Mouse (Mus musculus) liver, embryonic 13.5 days (tissue): Measurements from ENCODE around the gene Lsg1. TPM values are rescaled to one million over a fixed set of nuclear protein-coding genes. Genes with fewer than 3 reads are reported as not detected.

Experiments used
- ATAC-seq: fragments of 200-750 bp; cut with Nextera tagmentation; 2 replicates; pipeline ENCODE4 v1.8.0; 2017; ENCODE audit warnings: low read depth, mild to moderate bottlenecking, moderate number of reproducible peaks, moderate library complexity
- DNase-seq: peaks from one replicate; pipeline ENCODE4 v3.0.0; 2022
- H3K27ac ChIP-seq: fragments of 300-500 bp; sonication (generic); 2 replicates; pipeline ENCODE4 v1.5.1; 2015; ENCODE audit warnings: moderate library complexity, mild to moderate bottlenecking, inconsistent platforms
- H3K27me3 ChIP-seq: fragments of 300-500 bp; sonication (generic); 2 replicates; pipeline ENCODE4 v1.6.1; 2015; ENCODE audit warnings: mild to moderate bottlenecking, inconsistent platforms
- H3K36me3 ChIP-seq: fragments of 300-500 bp; sonication (generic); 2 replicates; pipeline ENCODE4 v1.6.1; 2015; ENCODE audit warnings: mild to moderate bottlenecking, inconsistent platforms
- H3K4me1 ChIP-seq: fragments of 300-500 bp; sonication (generic); replicated peaks from 2 replicates; pipeline ENCODE4 v1.6.1; 2015; ENCODE audit warnings: inconsistent platforms
- H3K4me2 ChIP-seq: fragments of 300-500 bp; sonication (generic); 2 replicates; pipeline ENCODE4 v1.6.1; 2015; ENCODE audit warnings: inconsistent platforms, mild to moderate bottlenecking, moderate library complexity
- H3K4me3 ChIP-seq: fragments of 300-500 bp; sonication (generic); replicated peaks from 2 replicates; pipeline ENCODE4 v1.5.1; 2015; ENCODE audit warnings: mild to moderate bottlenecking, inconsistent platforms
- H3K9ac ChIP-seq: fragments of 300-500 bp; sonication (generic); 2 replicates; pipeline ENCODE4 v1.6.1; 2015; ENCODE audit warnings: mild to moderate bottlenecking, inconsistent platforms
- H3K9me3 ChIP-seq: fragments of 300-500 bp; sonication (generic); replicated peaks from 2 replicates; pipeline ENCODE4 v1.6.1; 2016; ENCODE audit warnings: inconsistent platforms
- WGBS: fragments of 180-500 bp; shearing (Covaris S2); methylation state at CpG from one replicate; pipeline ENCODE4 v1.1.7; 2015; ENCODE audit not compliant: insufficient replicate concordance; 5-methylcytosine and 5-hydroxymethylcytosine counted together
- polyA plus RNA-seq: library from polyadenylated mRNA; unstranded; fragments of >200 nt; fragmentation: Nextera tagmentation; extraction: Ambion mirVana; gene quantifications from 2 replicates; pipeline ENCODE4 v1.2.1, GENCODE M21; 2015

Gene Lsg1
- polyA plus RNA-seq, 1 experiment from 2014 or later: 36.9 TPM

DNA sequence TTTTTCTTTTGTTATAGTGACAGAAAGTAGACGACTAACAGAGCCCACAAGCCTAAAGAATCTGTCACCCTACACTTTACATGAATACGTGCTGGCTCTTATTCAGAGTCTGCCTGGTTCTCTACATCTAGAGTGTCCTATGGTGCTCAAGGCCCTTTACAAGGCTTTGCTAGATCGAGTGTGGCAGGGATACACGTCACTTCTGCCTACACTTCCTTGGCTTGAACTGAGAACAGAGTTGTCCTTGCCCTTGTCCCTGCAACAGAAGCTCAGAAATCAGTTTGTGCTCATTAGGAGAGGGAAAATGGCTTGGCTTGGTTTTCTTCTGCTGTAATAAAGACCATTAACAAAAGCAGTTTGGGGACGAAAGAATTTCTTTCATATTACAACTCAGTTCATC is 23.9 kb upstream of the Lsg1 start:
- no peaks in the 10 kb centered on the region for H3K4me1 ChIP-seq
- H3K4me3 ChIP-seq: no peak overlapping the region
- H3K9ac ChIP-seq: no peak overlapping the region
- H3K36me3 ChIP-seq: no peaks in the 10 kb centered on the region
- ATAC-seq: no peak
- H3K27ac ChIP-seq: no peak overlapping the region
- no peak for DNase-seq
- 51% methylated on average over 5 of the region's 5 CpGs for WGBS
- H3K9me3 ChIP-seq: no peaks in the 10 kb centered on the region
- no peaks in the 10 kb centered on the region for H3K27me3 ChIP-seq
- no peak overlapping the region for H3K4me2 ChIP-seq

DNA sequence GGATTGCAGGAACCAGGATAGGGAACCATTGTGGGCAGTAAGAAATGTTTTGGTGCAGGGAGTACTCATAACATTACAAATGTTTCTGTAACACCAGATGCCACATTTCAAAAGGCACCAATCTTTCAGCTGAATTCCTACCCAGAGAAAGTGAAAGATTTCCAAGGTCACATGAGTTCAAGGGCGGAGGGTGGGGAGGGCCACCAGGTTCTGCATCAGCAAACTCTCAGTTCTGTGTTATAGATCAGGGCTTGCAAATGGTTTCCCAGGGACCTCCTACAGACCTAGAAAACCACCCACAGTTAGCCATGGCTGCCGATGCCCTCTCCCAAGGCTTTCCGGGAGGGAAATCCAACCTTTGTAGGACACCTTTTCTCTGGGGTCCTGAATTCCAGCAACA is 20.5 kb upstream of the Lsg1 start:
- Histone ChIP-seq H3K4me1 (peaks cover 9% of the 10 kb centered on the region), H3K36me3 (no peaks in the 10 kb centered on the region), H3K27me3 (peaks cover 5% of the 10 kb centered on the region), H3K9ac (no peak overlapping the region), H3K4me3 (no peak overlapping the region), H3K9me3 (no peaks in the 10 kb centered on the region), H3K27ac (no peak overlapping the region), H3K4me2 (no peak overlapping the region)
- WGBS: 67% methylated on average over 3 of the region's 3 CpGs
- no peak for DNase-seq
- ATAC-seq: no peak

DNA sequence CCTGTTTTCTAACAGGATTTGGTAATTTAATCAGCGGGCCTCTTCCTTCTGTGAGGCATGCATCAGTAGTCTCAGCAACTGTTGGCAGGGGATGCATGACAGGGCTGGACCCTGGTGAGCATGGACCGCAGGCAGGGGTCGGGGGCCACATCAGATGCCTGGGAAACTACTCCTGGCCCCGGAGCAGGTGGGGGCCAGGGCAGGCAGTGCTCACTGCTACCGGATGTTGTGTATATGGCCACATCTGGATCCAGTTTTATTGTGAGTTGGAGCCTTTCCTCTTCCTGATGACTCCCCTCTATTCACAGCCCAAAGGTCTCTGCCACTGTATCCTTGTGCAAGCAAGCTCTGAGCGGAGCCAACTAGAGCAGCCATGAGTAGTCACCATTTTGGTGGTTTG is 18.1 kb upstream of the Lsg1 start:
- Histone ChIP-seq H3K27ac (no peak overlapping the region), H3K4me1 (peaks cover 30% of the 10 kb centered on the region), H3K9me3 (no peaks in the 10 kb centered on the region), H3K4me2 (no peak overlapping the region), H3K36me3 (no peaks in the 10 kb centered on the region), H3K9ac (no peak overlapping the region), H3K4me3 (no peak overlapping the region), H3K27me3 (peaks cover 27% of the 10 kb centered on the region)
- WGBS: 65% methylated on average over 6 of the region's 6 CpGs
- ATAC-seq (no peak), DNase-seq (no peak)

DNA sequence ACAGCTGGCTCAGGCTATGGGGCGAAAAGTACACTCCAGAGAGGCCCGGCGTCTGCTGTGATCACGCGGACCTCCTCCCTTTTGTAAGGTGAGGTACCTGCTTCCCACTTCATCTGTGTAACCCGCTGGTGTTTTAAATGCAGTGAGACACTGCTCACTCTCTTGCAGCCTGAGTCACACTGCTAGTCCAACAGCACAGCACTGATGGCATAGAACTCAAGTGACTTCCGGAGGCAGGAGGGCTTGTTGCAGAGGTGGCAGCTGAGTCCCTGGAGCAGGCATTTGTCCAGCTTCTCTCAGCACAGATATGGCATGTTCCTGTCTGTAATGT is 17.4 kb upstream of the Lsg1 start:
- Histone ChIP-seq H3K9ac (no peak overlapping the region), H3K4me2 (no peak overlapping the region), H3K4me3 (no peak overlapping the region), H3K27me3 (peaks cover 34% of the 10 kb centered on the region), H3K9me3 (no peaks in the 10 kb centered on the region), H3K36me3 (no peaks in the 10 kb centered on the region), H3K27ac (no peak overlapping the region), H3K4me1 (peaks cover 31% of the 10 kb centered on the region)
- DNase-seq (no peak), ATAC-seq (no peak)
- WGBS: 78% methylated on average over 7 of the region's 7 CpGs

DNA sequence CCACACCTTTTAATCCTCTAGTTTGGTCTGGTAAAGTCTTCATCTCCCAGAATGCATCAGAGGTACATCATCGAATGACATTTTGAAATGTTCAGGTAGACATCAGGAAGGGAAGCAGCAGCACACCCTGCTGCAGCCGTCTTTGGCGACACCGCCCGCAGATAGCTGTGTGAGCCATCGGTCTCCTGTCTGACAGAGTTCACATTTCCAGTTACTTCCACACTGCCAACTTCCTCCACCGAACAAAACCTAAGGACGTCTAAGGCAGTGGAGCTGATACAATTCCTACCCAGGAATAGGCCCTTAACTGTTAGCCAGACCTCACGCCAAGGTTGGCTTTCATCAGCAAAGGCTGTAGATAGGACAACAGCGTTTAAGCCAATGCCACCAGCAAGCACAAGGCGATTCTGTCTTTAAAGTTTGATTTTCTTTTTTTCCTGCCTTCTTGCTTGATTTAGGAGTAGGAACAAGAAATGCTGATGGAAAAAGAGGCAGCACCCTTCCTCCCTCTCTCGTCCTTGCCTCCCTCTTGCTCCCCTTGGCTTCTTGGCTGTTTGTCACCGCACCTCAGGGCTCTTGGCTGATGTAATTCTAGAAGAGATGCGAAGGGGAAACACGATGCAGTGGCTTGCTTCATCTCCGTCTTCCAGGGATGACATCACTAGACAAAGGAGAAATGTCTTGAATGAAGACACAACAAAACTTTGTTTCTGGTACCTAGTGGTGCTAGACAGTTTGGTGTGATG is 16.8 kb upstream of the Lsg1 start:
- DNase-seq (no peak), ATAC-seq (no peak)
- Histone ChIP-seq H3K36me3 (no peaks in the 10 kb centered on the region), H3K9ac (no peak overlapping the region), H3K4me1 (peaks cover 34% of the 10 kb centered on the region), H3K4me2 (no peak overlapping the region), H3K9me3 (no peaks in the 10 kb centered on the region), H3K27me3 (peaks cover 40% of the 10 kb centered on the region), H3K27ac (no peak overlapping the region), H3K4me3 (no peak overlapping the region)
- 65% methylated on average over 16 of the region's 16 CpGs for WGBS

DNA sequence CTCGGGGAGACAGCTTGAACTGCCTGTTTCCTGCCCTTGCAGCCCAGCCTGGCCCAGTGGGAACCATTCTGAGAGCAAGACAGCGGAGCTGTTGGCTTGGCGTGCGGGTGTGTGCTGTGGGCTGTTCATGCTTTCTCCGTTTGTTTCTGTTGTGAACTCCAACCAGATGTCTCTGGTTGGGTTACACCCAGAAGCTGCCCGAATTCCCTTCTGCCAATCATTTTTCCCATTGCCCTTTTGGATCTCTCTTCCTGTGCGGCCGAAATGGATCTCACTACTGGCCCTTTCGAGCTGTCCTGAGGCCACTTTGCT is 16.1 kb upstream of the Lsg1 start:
- H3K4me3 ChIP-seq: no peak overlapping the region
- ATAC-seq: no peak
- 63% methylated on average over 9 of the region's 9 CpGs for WGBS
- peak overlapping the region; percentile 38 for H3K4me2 ChIP-seq
- no peak for DNase-seq
- no peak overlapping the region for H3K27ac ChIP-seq
- H3K9ac ChIP-seq: no peak overlapping the region
- H3K36me3 ChIP-seq: no peaks in the 10 kb centered on the region
- H3K27me3 ChIP-seq: peaks cover 46% of the 10 kb centered on the region
- no peaks in the 10 kb centered on the region for H3K9me3 ChIP-seq
- peaks cover 34% of the 10 kb centered on the region for H3K4me1 ChIP-seq

DNA sequence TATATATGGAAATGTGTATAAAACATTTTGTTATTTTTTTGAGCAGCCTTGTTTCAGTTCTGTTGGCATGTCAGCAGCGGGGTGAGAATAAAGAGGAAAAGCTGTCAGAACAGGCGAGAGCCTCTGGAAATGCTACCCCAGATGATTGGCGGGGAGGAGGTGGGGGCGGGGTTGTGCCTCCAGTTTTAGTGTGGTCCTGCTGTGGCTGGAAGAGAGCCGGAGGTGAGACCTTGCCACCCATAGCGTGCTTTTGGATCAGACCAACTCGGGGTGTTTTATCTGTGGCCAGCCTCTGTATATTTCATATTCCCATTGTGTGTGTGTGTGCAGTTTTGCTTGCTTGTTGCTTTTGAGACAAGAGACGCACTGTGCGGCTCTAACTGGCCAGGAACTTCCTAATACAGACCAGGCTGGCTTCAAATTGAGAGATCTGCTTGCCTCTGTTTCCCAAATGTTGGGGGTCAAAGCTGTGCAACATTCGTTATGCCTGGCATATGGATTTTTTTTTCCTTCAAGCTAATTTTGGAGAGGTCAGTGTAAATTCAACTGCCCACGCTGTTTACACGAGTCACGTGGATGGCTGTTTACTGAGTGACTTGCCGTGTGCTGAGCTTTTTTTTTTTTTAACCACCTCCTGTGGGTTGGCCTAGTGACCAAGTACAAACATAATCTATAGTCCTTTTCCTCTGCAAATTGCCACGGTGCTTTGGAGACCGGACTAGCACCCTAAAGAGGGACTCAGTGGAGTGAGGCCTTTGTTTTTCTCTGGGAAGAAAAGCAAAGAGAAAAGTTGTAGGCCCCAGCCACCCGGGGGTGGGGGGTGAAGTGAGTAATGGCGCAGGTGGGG is 15.5 kb upstream of the Lsg1 start:
- Histone ChIP-seq H3K4me2 (peak overlapping the region; percentile 38), H3K27me3 (peaks cover 50% of the 10 kb centered on the region), H3K9ac (no peak overlapping the region), H3K36me3 (no peaks in the 10 kb centered on the region), H3K9me3 (no peaks in the 10 kb centered on the region), H3K27ac (no peak overlapping the region), H3K4me1 (peaks cover 34% of the 10 kb centered on the region), H3K4me3 (peak overlapping the region; percentile 21)
- 15% methylated on average over 18 of the region's 18 CpGs for WGBS
- DNase-seq (no peak), ATAC-seq (no peak)

DNA sequence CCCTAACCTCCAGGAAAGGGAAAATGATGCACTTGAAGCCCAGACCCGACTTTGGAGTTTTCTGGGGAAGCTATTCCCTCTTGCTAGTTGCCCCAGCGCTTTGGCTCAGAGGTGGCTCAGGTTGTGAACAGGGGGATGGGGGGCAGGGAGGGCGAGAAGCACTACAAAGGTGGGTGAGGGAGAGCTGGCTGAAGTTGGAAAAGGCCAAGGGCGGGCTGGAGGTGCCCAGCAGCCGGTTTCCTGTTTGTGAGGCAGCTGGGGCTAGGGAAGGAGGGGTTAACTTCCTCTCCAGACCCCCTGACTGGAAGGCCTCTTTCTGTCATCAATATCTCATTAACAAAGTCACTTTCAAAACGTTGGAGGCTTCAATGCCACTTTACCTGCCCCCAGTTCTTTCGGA is 14.6 kb upstream of the Lsg1 start:
- ATAC-seq (no peak), DNase-seq (no peak)
- Histone ChIP-seq H3K4me2 (peak overlapping the region; percentile 71), H3K9ac (peak overlapping the region; percentile 64; the same call in 1 of the 2 replicates), H3K9me3 (no peaks in the 10 kb centered on the region), H3K4me3 (peak overlapping the region; percentile 64), H3K4me1 (peaks cover 40% of the 10 kb centered on the region), H3K27me3 (peaks cover 57% of the 10 kb centered on the region), H3K27ac (peak overlapping the region; percentile 34; the same call in 1 of the 2 replicates), H3K36me3 (no peaks in the 10 kb centered on the region)
- WGBS: 8% methylated on average over 7 of the region's 7 CpGs

DNA sequence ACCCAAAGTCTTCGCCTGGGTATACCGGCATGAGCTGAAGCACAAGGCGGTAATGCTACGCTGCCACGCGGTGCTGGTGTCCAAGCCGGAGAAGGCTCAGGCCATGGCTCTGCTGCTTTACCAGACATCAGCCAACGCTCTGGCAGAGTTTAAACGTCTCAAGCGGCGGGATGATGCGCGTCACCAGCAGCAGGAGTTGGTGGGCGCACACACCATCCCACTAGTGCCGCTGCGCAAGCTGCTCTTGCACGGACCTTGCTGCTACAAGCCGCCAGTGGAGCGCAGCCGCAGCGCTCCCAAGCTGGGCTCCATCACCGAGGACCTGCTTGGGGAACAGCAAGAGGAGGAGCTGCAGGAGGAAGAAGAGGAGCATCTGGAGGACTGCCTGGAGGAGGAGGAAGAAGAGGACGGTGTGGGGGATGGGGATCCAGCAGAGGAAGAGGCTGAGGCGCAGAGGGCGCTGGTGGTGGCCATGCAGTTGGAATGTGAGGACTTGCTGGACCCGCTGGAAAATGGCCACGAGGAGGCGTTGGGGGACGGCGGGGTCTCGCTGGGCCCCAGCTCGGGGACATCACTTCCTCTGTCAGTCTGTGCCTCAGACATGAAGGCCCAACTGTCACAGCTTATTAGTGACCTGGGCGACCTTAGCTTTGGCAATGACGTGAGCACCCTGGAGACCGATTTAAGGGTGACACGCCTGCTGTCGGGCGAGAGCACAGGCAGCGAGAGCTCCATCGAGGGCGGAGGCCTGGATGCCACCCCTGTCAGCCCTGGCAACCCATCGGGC is 13.8 kb upstream of the Lsg1 start:
- H3K27ac ChIP-seq: peak overlapping the region; percentile 34
- peaks cover 57% of the 10 kb centered on the region for H3K27me3 ChIP-seq
- H3K36me3 ChIP-seq: no peaks in the 10 kb centered on the region
- WGBS: 5% methylated on average over 42 of the region's 42 CpGs
- H3K4me3 ChIP-seq: peak overlapping the region; percentile 64
- H3K4me2 ChIP-seq: peak overlapping the region; percentile 71
- ATAC-seq (no peak), DNase-seq (no peak)
- peak overlapping the region; percentile 64 for H3K9ac ChIP-seq
- peaks cover 46% of the 10 kb centered on the region for H3K4me1 ChIP-seq
- no peaks in the 10 kb centered on the region for H3K9me3 ChIP-seq

DNA sequence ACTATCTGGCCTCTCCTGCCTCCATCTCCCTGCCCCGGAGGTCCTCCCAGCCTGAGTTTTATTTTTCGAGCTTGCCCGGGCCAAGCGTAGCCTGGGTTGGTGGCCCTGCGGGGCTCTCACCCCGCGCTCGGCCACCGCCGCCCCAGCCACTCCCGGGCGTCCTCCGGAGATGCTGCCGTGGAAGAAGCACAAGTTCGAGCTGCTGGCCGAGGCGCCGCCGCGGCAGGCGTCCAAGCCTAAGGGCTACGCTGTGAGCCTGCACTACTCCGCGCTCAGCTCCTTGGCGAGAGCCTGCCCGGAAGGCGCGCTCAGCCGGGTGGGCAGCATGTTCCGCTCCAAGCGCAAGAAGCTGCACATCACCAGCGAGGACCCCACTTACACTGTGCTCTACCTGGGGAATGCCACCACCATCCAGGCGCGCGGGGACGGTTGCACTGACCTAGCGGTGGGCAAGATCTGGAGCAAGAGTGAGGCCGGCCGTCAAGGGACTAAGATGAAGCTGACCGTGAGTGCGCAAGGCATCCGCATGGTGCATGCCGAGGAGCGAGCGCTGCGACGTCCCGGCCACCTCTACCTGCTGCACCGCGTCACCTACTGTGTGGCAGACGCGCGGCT is 13.1 kb upstream of the Lsg1 start:
- ATAC-seq (no peak), DNase-seq (no peak)
- Histone ChIP-seq H3K27me3 (peaks cover 63% of the 10 kb centered on the region), H3K9me3 (no peaks in the 10 kb centered on the region), H3K4me2 (peak overlapping the region; percentile 71), H3K36me3 (no peaks in the 10 kb centered on the region), H3K4me3 (peak overlapping the region; percentile 64), H3K9ac (peak overlapping the region; percentile 64), H3K27ac (peak overlapping the region; percentile 50), H3K4me1 (peaks cover 46% of the 10 kb centered on the region)
- WGBS: under 1% methylated on average over 53 of the region's 53 CpGs
